Comparison of ENCODE assay signal across 8 mouse cellular contexts in genomic region chr11:96875745-96876144, GRCm38 (mm10). TPM values are rescaled to one million over a fixed set of nuclear protein-coding genes. Genes with fewer than 3 reads are reported as not detected.
DNase-seq lines count a peak whose midpoint lies in the region; ATAC-seq and TF ChIP-seq lines count a peak whose summit lies in the region.

No protein-coding gene starts in this region.

- H3K4me3 ChIP-seq in ES-Bruce4 (ENCODE audit: low read depth, low read length): peak overlapping the region; percentile 33; the same call in 1 of the 2 replicates
- peak overlapping the region; percentile 23 for H3K4me3 ChIP-seq in forebrain, embryonic 13.5 days
- H3K4me3 ChIP-seq in lung, embryonic 14.5 days (ENCODE audit: low read depth, low read length): peak overlapping the region; percentile 34

- peaks cover 4% of the 10 kb centered on the region for H3K4me1 ChIP-seq in ES-Bruce4 (ENCODE audit: control insufficient read depth, insufficient read depth, low read length)
- H3K4me1 ChIP-seq in forebrain, embryonic 13.5 days: peaks cover 80% of the 10 kb centered on the region
- peaks cover 8% of the 10 kb centered on the region for H3K4me1 ChIP-seq in lung, embryonic 14.5 days (ENCODE audit: insufficient read depth)

- no peak overlapping the region for H3K27ac ChIP-seq in ES-Bruce4 (ENCODE audit: insufficient read depth, low read length)
- H3K27ac ChIP-seq in forebrain, embryonic 13.5 days: peak overlapping the region; percentile 100
- 0 out of 2 replicates have a peak overlapping the region, but pooled peaks have one; percentile 36 for H3K27ac ChIP-seq in lung, embryonic 14.5 days (ENCODE audit: low read depth)

- no peaks in the 10 kb centered on the region for H3K27me3 ChIP-seq in ES-Bruce4 (ENCODE audit: control insufficient read depth, insufficient read depth, low read length, poor library complexity, severe bottlenecking)
- no peaks in the 10 kb centered on the region for H3K27me3 ChIP-seq in forebrain, embryonic 13.5 days
- H3K27me3 ChIP-seq in lung, embryonic 14.5 days (ENCODE audit: insufficient read depth, low read length): peaks cover 6% of the 10 kb centered on the region; the same call in 1 of the 2 replicates

- no peaks in the 10 kb centered on the region for H3K36me3 ChIP-seq in ES-Bruce4 (ENCODE audit: control insufficient read depth, insufficient read depth, low read length, poor library complexity, severe bottlenecking)
- H3K36me3 ChIP-seq in forebrain, embryonic 13.5 days (ENCODE audit: poor library complexity, severe bottlenecking): no peaks in the 10 kb centered on the region
- H3K36me3 ChIP-seq in lung, embryonic 14.5 days (ENCODE audit: insufficient read depth): no peaks in the 10 kb centered on the region

- no peak for TF ChIP-seq EP300 in ES-Bruce4 (IDR thresholded peaks at IDR 0.05; ENCODE audit: insufficient read depth, low read depth, low read length)

- H3K9me3 ChIP-seq in ES-Bruce4 (replicated peaks; ENCODE audit: control insufficient read depth, insufficient read depth, low read length, poor library complexity, severe bottlenecking): no peaks in the 10 kb centered on the region
- no peaks in the 10 kb centered on the region for H3K9me3 ChIP-seq in forebrain, embryonic 13.5 days (replicated peaks)
- no peaks in the 10 kb centered on the region for H3K9me3 ChIP-seq in lung, embryonic 14.5 days (ENCODE audit: low read depth, low read length)

- under 1% methylated on average over 35 of the region's 35 CpGs for WGBS in forebrain, embryonic 13.5 days
- under 1% methylated on average over 35 of the region's 35 CpGs for whole genome bisulfite sequencing in lung, embryonic 14.5 days

- peak; percentile 99 for DNase-seq in brain, embryonic 14.5 days (ENCODE audit: low read depth)
- DNase-seq in heart, postnatal 25 days (ENCODE audit: low spot score): peak; percentile 26
- DNase-seq in layer of hippocampus, adult 9-11 months: peak; percentile 87
- peak; percentile 93 for DNase-seq in lung, embryonic 14.5 days
- peak; percentile 42 for DNase-seq in ovary, postnatal 14 days (ENCODE audit: low spot score)
- peak; percentile 45 to 70 for DNase-seq in thymus, postnatal 10 days (ENCODE audit: low spot score in 2 of 2)

- no peak for TF ChIP-seq POLR2A in ES-Bruce4 (IDR thresholded peaks at IDR 0.05; ENCODE audit: insufficient read depth, low read length)
- peak; percentile 6; the same call in 1 of the 2 replicates for TF ChIP-seq POLR2A in brain, embryonic 14.5 days (IDR thresholded peaks at IDR 0.05; ENCODE audit: borderline replicate concordance, extremely low read depth, insufficient read depth, insufficient read length, poor library complexity, severe bottlenecking)

- intact Hi-C loops in heart, postnatal 25 days (cut with DNase I): no loop called here

- H3K4me2 ChIP-seq in forebrain, embryonic 13.5 days: peak overlapping the region; percentile 58
- peak overlapping the region; percentile 72 for H3K4me2 ChIP-seq in lung, embryonic 14.5 days

- H3K9ac ChIP-seq in ES-Bruce4 (ENCODE audit: low read depth, poor library complexity, severe bottlenecking): peak overlapping the region; percentile 11; the same call in 1 of the 2 replicates
- peak overlapping the region; percentile 54; the same call in 1 of the 2 replicates for H3K9ac ChIP-seq in forebrain, embryonic 13.5 days
- H3K9ac ChIP-seq in lung, embryonic 14.5 days: no peak overlapping the region; the same call in 1 of the 2 replicates

- peak; percentile 89 for ATAC-seq in forebrain, embryonic 13.5 days
- peak; percentile 81 for ATAC-seq in lung, embryonic 14.5 days (ENCODE audit: insufficient read depth)

- no peak for TF ChIP-seq CTCF in ES-Bruce4 (IDR thresholded peaks at IDR 0.05; ENCODE audit: low read depth, low read length)
- TF ChIP-seq CTCF in brain, embryonic 14.5 days (IDR thresholded peaks at IDR 0.05; ENCODE audit: borderline replicate concordance, extremely low read depth, insufficient read depth, insufficient read length): no peak
- TF ChIP-seq CTCF in lung, embryonic 14.5 days (IDR thresholded peaks at IDR 0.05; ENCODE audit: low read depth): no peak

RNA-seq across cellular contexts. Expression of gene Copz2, which starts 26.1 kb away (rescaled TPM):
- polyA plus RNA-seq in ES-Bruce4 (2011; ENCODE audit: insufficient read depth, insufficient read length, low read depth, missing spikeins): 23.9 and 26.2 TPM in 2 replicates
- polyA plus RNA-seq in brain, embryonic 14.5 days (2012; rRNA removed): 9.3 and 15.8 TPM in 2 replicates
- polyA plus RNA-seq in forebrain, embryonic 13.5 days (2015; fragmentation: Nextera tagmentation; extraction: Ambion mirVana): 12.3 and 13.8 TPM in 2 replicates
- total RNA-seq in heart, postnatal 25 days (2021): 10 to 100 TPM; 33.4 to 37.5 TPM
- 144 and 151 TPM in 2 replicates for polyA plus RNA-seq in lung, embryonic 14.5 days (2014; fragmentation: Nextera tagmentation; extraction: Ambion mirVana)

RNA-seq across cellular contexts. Expression of gene Cdk5rap3, which starts 40.6 kb away (rescaled TPM):
- polyA plus RNA-seq in ES-Bruce4 (2011; ENCODE audit: insufficient read depth, insufficient read length, low read depth, missing spikeins): 93.3 and 109 TPM in 2 replicates
- polyA plus RNA-seq in brain, embryonic 14.5 days (2012; rRNA removed): 71.6 and 83.7 TPM in 2 replicates
- polyA plus RNA-seq in forebrain, embryonic 13.5 days (2015; fragmentation: Nextera tagmentation; extraction: Ambion mirVana): 102 and 104 TPM in 2 replicates
- 10 to 100 TPM; 21.6 to 23.2 TPM for total RNA-seq in heart, postnatal 25 days (2021)
- 61.8 and 63.8 TPM in 2 replicates for polyA plus RNA-seq in lung, embryonic 14.5 days (2014; fragmentation: Nextera tagmentation; extraction: Ambion mirVana)

RNA-seq across cellular contexts. Expression of gene Nfe2l1, which starts 46.0 kb away (rescaled TPM):
- 181 and 194 TPM in 2 replicates for polyA plus RNA-seq in ES-Bruce4 (2011; ENCODE audit: insufficient read depth, insufficient read length, low read depth, missing spikeins)
- 89.1 and 102 TPM in 2 replicates for polyA plus RNA-seq in brain, embryonic 14.5 days (2012; rRNA removed)
- polyA plus RNA-seq in forebrain, embryonic 13.5 days (2015; fragmentation: Nextera tagmentation; extraction: Ambion mirVana): 49.0 and 56.2 TPM in 2 replicates
- total RNA-seq in heart, postnatal 25 days (2021): 100 to 1,000 TPM; 346 to 370 TPM
- 34.6 and 39.5 TPM in 2 replicates for polyA plus RNA-seq in lung, embryonic 14.5 days (2014; fragmentation: Nextera tagmentation; extraction: Ambion mirVana)

RNA-seq across cellular contexts. Expression of gene Prr15l, which starts 52.2 kb away (rescaled TPM):
- 10.9 and 11.1 TPM in 2 replicates for polyA plus RNA-seq in ES-Bruce4 (2011; ENCODE audit: insufficient read depth, insufficient read length, low read depth, missing spikeins)
- 0.09 and 0.16 TPM in 2 replicates for polyA plus RNA-seq in brain, embryonic 14.5 days (2012; rRNA removed)
- polyA plus RNA-seq in forebrain, embryonic 13.5 days (2015; fragmentation: Nextera tagmentation; extraction: Ambion mirVana): 0.08 and 0.25 TPM in 2 replicates
- 1 to 10 TPM; 1.7 to 2.3 TPM for total RNA-seq in heart, postnatal 25 days (2021)
- polyA plus RNA-seq in lung, embryonic 14.5 days (2014; fragmentation: Nextera tagmentation; extraction: Ambion mirVana): 24.1 and 30.8 TPM in 2 replicates

Comparison
In these comparisons a context has a peak if more than half of its experiments do, and no peak if none do; other contexts are left out.
1. DNase-seq: peak in every context shown above with its lines; median percentile 99 in brain, embryonic 14.5 days; 93 in lung, embryonic 14.5 days; 87 in layer of hippocampus, adult 9-11 months; 58 in thymus, postnatal 10 days; 42 in ovary, postnatal 14 days; 26 in heart, postnatal 25 days.